Mouse (Mus musculus) heart, postnatal 25 days (tissue): ENCODE results near the gene Dgcr2. TPM values are rescaled to one million over a fixed set of nuclear protein-coding genes. Genes with fewer than 3 reads are reported as not detected.
A peak's percentile ranks its signal among the peaks of the same experiment; 100 is the strongest.

Experiments used
- DNase-seq: peaks from one replicate; pipeline ENCODE4 v3.0.0; 2022; ENCODE audit warnings: low spot score
- intact Hi-C: fragments of 180-260 bp; cut with DNase I; formaldehyde crosslinking; loops from one replicate; pipeline ENCODE4 v1.15.1; 2025
- total RNA-seq, 2 experiments: library from RNA; stranded (reverse); gene quantifications; 2 replicates each; pipeline ENCODE4 v1.2.3; 2021

Gene Dgcr2
- total RNA-seq, 2 experiments from 2014 or later, result 46.5 to 49.5 TPM

DNA sequence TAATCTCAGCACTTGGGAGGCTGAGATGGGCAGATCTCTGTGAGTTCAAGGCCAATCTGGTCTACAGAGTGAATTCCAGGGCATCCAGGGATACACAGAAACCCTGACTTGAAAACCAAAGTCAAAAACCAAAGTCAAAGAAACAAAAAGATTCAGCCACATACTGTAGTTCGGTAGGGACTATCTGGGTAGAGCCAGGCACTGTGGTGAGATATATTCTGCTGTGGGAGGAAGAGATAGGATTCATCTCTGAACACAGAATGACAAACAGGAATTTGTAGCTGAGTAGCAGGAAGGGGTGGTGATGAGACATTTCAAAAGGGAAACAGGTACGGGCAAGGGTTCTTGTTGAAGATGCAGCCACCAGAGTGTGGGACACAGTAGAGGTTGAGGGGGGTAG lies 70.1 kb downstream of the Dgcr2 start:
- no peak for DNase-seq
- intact Hi-C loops, result no loop called here

DNA sequence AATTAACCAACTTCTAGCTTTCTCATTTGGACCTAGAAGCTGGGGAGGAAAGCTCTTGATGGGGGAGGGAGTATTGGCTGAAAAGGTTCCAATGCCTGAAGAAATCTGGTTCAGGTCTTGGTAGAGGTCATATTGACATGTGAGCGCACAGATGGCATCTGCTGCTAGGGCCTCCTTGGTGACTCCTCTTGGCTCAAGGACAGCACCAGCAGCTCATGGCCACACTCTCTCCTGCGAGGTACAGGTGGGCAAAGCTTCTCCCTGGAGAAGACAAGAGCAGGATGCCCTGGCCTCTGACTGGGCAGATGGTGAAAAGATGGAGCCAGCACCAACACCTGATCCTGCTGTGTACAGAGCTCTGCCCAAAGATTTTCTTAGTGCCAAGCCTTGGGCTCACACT lies 71.9 kb downstream of the Dgcr2 start:
- intact Hi-C loops, result no loop called here
- no peak for DNase-seq

DNA sequence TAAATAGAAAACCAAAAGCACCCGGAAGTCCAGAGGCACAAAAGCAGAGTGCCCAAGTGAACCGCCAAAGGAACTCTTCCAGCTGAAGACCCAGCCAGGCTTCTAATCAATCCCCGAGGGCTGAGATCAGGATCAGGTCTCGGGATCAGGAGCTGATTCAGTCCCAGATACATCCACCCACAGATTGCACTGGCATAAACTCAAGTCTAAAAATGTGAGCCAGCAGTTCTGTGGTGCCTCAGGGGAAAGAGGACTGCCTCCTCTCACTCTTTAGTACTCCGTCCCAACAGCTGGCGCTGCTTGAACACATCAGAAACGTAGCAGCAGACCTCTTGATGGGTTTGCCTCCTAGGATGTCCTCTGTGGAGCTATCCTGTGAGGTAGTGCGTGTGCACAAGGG lies 81.8 kb downstream of the Dgcr2 start:
- no peak for DNase-seq
- intact Hi-C loops, result loop anchor here (10.0 kb wide), 1 partner anchor 262 kb away; no protein-coding TSS in a partner anchor

DNA sequence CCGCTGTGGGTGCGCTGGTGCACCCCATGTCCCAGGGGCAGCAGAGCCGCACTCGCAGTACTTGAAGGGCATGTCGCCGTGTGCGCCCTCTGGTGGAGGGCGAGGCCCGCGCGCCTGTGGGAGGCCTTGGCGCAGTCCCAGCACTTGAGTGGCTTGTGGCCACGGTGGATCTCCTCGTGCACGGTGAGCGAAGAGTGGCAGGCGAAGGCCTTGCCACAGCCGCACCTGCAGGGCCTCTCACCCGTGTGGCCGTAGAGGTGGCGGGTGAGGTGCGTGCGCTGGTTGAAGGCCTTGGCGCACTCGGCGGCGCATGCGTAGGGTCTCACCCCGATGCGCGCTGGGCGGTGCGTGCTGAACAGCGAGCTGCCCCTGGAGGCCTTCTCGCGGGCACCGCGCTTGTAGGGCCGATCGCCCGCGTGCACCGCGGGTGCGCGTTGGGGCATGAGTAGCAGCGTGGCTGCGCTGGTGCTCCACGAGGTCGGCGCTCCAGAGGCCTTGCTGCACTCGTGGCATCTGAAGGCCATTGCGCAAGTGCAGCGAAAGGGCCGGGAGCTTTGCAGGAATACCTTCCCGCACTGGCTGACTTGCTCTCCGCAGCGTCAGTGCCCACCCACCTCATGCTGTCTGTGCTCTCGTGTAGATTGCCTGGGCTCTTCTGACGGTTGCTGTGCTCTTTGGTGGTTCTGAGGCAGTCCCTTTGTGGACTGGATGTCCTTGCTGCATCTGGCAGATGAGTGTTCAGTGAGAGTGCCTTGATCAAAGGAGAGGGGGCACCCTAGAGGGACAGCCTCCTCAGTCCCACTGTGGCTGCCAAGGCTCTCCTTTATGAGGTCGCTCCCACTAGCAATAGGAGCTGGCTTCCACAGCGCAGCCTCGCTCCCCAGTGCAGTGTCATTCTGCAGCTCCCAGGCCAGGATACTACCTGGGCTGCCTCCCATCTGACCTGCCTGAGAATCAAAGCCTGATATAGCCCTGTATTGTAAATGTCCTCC lies 82.7 kb downstream of the Dgcr2 start:
- intact Hi-C loops, result loop anchor here (10.0 kb wide), 1 partner anchor 261 kb away; no protein-coding TSS in a partner anchor
- DNase-seq, result peak; percentile 33

DNA sequence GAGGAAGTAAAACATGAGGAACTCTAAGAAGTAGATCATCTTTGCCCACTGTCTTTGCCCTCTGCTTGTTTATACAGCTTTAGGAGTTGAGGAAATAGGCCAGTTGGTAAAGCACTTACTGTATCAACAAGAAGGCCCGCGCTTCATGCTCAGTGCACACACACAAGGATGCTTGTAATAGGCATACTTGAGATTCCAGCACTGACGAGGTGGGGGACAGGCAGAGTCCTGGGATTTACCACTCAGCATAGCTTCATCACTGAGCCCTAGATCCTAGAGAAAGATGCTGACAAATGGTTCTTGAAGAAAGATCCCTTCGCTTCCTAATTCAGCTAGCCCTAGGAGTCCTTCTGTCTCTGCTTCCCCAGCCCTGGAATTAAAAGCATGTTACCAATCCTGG lies 85.2 kb downstream of the Dgcr2 start:
- DNase-seq, result no peak
- intact Hi-C loops, result loop anchor here (5.0 to 10.0 kb wide), 2 partner anchors 41 to 258 kb away; no protein-coding TSS in a partner anchor

DNA sequence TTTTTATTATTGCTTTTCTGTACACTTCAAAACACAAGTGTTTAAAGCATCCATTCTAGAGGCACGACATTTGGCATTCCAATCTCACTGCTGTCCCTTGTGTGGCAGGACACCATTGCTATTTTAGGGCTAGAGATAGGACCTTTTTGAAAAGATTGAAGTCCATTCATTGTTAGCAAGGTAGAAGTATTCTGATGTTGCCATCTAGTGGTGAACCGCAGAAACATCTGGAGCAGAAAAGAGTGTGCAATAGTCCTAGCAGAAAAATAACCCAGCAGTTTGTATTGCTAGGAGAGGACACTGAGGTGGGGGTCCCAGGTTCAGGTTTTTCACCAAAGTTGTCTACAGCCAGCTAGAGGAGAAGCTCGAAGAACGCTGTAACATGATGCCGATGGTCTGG lies 86.2 kb downstream of the Dgcr2 start:
- no peak for DNase-seq
- intact Hi-C loops, result loop anchor here (1.0 to 10.0 kb wide), 3 partner anchors 40 to 257 kb away; no protein-coding TSS in a partner anchor

DNA sequence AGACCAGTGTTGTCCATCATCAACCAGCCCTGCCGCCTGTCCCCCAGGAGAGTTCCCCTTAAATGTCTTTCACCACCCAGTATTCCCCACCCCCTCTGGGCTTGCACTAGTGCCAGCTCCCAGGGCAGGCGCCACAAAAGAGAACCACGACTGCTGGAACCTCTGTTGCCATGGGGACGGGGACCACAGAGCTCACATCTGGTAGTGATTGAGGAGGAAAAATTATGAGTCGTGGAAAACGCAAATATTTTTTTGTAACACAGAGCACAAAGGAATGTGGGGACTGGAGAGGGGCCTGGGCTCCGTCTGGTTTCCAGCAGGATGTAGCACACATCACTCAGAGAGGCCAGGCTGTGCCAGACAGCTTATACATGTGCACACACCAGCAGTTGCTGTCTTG lies 88.7 kb downstream of the Dgcr2 start:
- DNase-seq, result peak; percentile 46
- intact Hi-C loops, result loop anchor here (5.0 to 10.0 kb wide), 3 partner anchors 37 to 255 kb away; no protein-coding TSS in a partner anchor

DNA sequence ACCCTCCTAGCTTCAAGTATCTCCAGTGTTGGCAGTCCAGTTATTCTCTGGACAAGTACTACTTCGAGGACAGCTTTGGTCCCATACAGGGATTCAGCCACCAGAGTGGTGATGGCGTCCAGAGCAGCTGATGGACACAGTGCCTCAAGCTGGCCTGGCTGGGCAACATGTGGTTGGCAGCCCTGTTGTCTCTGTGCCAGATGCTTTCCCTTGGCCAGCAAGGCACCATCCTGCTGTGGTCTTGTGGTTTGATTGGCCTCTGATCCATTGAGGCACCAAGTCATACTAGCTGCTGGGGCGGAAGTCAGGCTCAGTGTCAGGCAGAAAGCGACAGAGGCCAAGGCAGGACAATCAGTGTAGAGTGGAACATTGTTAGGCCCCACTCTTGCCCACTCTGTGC lies 89.2 kb downstream of the Dgcr2 start:
- intact Hi-C loops, result loop anchor here (5.0 kb wide), 1 partner anchor 47 kb away; no protein-coding TSS in a partner anchor
- DNase-seq, result no peak

DNA sequence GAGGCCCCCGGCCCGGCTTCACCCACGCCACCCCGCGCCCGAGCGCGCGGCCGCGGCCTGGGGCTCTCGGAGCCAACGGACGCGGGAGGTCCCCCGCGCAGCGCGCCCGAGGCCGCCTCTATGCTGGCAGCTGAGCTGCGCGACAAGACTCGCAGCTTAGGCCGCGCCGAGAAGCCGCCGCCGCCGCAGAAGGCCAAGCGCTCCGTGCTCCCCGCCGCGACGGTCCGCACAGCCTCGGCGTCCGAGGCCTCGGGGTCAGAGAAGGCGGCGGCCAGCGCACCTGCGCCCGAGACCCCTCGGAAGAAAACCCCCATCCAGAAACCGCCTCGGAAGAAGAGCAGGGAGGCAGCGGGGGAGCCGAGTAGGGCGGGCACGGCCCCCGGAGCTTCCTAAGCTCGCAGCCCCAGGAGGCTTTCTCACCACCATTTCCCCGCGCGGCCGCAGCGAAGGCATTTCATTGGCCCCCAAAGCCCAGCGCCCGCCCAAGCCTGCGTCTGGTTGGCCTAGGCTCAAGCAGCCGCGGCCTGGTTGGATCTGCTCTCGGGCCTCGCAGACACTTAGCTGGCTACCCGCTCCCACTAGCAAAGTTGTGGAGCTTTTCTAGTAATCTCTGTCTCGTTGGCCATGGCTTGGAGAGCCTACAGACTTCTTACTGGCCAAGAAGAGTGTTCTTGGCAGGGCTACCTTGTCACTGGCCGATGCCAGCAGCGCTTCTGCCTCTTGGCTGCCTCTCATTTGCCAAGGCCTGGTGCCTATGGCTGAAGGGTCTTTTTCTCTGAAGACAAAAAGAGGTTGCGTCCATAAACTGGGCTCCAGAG lies 91.0 kb downstream of the Dgcr2 start:
- peak; percentile 78 for DNase-seq
- intact Hi-C loops, result loop anchor here (5.0 kb wide), 1 partner anchor 45 kb away; no protein-coding TSS in a partner anchor

DNA sequence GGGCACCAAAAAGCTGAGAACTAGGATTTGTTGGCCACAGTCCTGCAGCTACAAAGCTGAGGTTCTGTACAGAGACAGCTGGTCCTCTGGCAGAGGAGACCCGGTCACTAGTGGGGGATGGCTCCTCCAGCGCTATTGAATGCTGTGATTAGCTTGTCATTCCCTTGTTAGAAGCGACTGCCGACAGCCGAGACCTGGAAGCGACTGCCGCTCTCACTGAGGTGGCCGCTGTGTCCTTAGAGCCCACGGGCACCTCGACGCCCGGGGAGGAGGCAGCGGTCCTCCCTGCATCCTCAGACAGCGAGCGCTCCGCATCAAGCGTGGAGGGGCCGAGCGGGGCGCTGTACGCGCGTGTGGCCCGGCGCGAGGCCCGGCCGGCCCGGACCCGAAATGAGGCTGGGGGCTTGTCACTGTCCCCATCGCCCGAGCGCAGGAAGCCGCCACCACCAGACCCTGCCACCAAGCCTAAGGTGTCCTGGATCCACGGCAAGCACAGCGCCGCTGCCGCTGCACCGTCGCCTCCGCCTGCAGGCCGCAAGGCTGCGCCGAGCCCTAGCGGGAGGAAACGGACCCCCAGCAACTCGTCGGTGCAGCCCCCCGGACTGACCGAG lies 91.7 kb downstream of the Dgcr2 start:
- DNase-seq, result no peak
- intact Hi-C loops, result loop anchor here (5.0 kb wide), 1 partner anchor 44 kb away; no protein-coding TSS in a partner anchor

DNA sequence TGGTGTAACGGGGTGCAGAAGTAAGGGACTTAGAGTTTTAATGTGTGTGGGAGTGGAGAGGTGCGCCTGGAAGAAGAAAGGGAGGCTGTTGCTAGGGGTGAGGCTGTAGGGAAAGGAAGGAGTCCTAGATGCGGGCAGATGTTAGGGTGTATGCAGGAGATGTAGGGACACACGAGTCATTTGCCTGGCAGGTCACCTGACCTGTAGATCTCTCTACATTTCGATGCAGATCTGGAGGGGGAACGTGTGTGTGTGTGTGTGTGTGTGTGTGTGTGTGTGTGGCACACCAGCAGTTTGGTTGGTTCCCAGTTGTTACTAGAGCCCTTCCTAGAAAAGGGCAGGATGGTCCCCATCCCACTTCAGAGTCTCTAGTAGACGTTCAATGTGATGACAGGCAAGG lies 93.4 kb downstream of the Dgcr2 start:
- no peak for DNase-seq
- intact Hi-C loops, result loop anchor here (5.0 kb wide), 1 partner anchor 43 kb away; no protein-coding TSS in a partner anchor

DNA sequence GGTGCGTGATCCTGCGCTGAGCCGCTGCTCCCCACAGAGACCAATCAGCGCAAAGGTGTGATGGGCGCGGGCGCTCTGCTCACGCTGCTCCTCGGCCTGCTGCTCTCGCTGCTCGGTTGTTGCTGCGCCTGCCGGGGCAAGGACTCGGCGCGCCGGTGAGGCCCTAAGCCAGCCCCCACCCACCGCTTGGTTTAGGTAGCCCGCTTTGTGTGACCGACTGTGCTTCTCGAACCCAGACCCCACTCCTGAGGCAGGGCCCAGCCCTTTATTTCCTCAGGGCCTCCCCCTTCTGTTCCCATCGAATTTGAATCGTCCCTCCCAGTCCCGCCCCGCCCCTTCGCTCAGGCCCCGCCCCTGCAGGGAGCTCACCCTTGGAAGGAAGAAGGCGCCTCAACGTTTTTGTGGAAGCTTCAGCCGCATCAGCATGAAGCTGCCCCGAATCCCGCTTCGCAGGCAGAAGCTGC lies 93.9 kb downstream of the Dgcr2 start:
- intact Hi-C loops, result no loop called here
- no peak for DNase-seq

DNA sequence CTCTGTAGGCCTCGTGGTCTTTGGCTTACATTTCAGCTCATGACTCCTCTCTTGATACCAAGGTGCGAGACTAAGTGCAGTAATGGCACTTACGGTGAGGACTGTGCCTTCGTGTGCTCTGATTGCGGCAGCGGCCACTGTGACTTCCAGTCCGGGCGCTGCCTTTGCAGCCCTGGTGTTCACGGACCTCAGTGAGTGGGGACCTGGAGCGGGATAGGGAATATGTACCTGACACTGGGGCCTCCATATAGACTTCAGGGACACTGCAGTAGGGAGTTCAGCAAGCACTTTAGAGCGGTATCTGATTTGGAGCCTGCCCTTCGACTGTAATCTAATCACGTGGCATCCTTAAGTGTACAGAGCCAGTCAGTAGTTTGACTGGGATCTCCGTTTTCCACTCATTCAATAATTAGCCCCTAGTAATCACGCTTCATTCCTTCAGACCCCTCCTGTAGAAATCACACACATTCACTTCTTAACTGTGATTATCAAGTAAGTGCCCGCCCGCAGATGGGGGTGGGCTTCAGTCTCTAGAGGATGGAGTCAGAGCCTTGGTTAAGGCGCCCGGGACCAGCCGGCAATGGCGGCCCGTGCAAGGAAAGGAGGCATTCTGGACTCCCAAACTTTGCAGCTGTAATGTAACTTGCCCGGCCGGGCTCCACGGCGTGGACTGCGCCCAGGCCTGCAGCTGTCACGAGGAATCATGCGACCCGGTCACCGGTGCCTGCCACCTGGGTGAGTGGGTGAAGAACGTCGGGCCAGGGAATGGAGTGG lies 94.5 kb downstream of the Dgcr2 start:
- intact Hi-C loops, result no loop called here
- DNase-seq, result no peak

DNA sequence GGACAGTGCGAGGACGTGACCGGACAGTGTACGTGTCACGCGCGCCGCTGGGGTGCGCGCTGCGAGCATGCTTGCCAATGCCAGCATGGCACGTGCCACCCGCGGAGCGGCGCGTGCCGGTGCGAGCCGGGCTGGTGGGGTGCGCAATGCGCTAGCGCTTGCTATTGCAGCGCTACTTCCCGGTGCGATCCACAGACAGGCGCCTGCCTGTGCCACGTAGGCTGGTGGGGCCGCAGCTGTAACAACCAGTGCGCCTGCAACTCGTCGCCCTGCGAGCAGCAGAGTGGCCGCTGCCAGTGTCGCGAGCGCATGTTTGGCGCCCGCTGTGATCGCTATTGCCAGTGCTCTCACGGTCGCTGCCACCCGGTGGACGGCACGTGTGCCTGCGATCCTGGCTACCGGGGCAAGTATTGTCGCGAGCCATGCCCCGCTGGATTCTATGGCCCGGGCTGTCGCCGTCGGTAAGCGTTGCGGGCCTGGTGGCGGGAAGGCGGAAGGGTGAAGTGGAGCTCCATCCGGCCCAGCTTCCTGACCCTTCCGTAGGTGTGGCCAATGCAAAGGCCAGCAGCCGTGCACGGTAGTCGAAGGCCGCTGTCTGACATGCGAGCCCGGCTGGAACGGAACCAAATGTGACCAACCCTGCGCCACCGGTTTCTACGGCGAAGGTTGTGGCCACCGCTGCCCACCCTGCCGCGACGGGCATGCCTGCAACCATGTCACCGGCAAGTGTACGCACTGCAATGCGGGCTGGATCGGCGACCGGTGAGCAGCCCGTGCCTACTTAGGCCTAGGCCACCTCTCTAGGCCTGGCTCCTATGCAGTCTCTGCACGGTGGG lies 95.3 kb downstream of the Dgcr2 start:
- no peak for DNase-seq
- intact Hi-C loops, result no loop called here

DNA sequence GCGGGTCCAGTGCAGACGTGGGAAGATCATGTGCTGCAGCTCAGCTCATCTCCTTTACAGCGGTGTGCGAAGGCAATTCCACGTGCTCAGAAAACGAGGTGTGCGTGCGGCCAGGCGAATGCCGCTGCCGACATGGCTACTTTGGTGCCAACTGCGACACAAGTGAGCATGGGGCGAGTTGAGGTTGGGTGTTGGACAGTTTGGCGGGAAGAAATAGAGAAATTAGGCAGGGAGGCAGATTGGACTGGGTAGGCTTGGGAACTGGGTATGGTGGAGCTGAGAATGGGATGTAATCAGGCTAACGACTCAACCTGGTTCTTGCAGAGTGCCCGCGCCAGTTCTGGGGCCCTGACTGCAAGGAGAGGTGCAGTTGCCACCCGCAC lies 95.9 kb downstream of the Dgcr2 start:
- intact Hi-C loops, result no loop called here

DNA sequence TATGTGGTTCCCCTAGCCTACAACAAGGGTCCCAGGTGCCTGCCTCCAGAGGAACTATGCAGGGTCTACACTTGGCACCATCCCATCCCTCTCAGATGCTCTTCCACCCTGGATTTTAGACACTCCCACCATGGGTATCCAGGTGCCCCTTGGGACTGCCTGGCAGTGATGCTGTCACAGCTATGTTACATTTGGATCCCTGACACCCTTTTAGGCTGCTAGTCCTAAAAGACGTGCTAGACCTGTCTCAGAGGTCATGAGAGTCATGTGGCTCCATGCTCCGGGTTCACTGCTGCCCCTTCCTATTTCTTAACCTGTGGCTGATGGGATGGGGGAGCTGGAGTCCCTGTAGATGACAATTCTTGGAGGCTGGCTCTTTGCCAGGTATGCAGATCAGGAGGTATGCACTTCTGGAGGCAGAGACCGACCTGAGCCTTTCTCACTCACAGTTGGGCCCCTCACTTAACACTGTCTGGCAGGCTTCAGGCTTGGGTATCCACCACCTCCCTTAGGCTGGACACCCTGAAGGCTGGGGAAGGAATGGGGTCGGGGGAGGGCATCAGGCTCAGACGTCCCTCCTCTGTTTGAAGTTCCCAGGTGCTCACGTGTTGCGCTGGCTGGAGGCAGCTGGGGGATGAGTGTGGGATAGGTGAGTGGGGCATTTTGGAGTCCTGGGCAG lies 96.4 kb downstream of the Dgcr2 start:
- no peak for DNase-seq
- intact Hi-C loops, result no loop called here

More for the DNA sequence above, 95.9 kb downstream of the Dgcr2 start:
- DNase-seq, result no peak

DNA sequence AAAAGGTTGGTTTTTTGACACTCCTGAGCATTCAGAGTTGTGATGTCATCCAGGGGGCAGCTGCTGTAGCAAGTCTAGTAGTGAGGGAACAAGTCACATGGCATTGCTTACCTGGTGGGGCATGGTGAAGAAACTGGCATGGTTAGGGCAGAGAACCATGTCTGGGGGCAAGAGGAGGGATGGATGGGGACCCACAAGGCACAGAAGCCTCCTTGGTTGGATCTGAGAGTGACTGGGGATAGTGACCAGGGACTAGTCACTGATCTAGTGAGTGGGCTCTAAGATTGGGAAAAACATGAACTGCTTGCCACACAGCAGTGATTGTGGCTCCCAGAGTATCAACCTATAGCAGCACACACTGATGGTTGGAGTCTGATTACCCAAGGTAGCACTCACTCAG lies 98.8 kb downstream of the Dgcr2 start:
- DNase-seq, result no peak
- intact Hi-C loops, result no loop called here
